ENCODE assay signal across 21 mouse cellular contexts in the genomic region with DNA sequence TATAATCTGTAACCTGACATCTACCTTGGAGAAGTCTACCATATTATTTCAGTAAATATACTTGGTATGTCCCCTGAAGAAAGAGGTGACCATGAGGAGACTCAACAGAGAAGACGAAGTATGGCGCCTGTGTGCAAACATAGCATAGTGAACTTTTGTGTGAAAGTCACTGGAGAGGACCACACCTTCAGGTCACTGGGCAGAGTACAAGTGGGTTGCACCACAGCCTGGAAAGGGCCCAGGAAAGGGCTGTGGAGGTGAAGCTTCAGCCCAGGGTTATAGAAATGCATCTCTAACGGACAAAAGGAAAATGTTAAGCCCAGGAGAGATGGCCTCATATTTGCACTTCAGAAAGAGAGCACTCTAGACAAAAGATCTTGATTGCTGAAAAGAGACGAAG.
DNase-seq lines count a peak whose midpoint lies in the region; ATAC-seq and TF ChIP-seq lines count a peak whose summit lies in the region.
"Had no signal": no experiment of that assay in that cellular context is flagged by ENCODE, and none has a peak within 500 bp of the region (broad histone marks: within the 10 kb centered on the region; RNA-seq: fewer than 3 reads in every experiment).

No protein-coding gene starts in this region.

- DNase-seq in liver, adult 2 months (ENCODE audit: extremely low read depth, low read depth, low spot score): peak; percentile 84
- no peak for DNase-seq in liver
- peak; percentile 51 for DNase-seq in liver, postnatal 0 days
- DNase-seq in liver, embryonic 11.5 days (ENCODE audit: low spot score): no peak
- DNase-seq: adrenal gland, adult 2 months; adrenal gland, adult 8-10 months; adrenal gland, postnatal 10 days; adrenal gland, postnatal 14 days; adrenal gland, postnatal 25 days; adrenal gland, postnatal 36 days; B cell, adult 2 months; cerebellum, adult 11 months; cerebellum, adult 11-12 months; cerebellum, adult 18-20 months had no signal

- peaks cover 9% of the 10 kb centered on the region; the same call in 1 of the 2 replicates for H3K4me1 ChIP-seq in liver, adult 2 months (ENCODE audit: control insufficient read depth, insufficient read depth, low read length)
- H3K4me1 ChIP-seq in liver, embryonic 12.5 days: no peaks in the 10 kb centered on the region
- no peaks in the 10 kb centered on the region for H3K4me1 ChIP-seq in liver, embryonic 16.5 days (ENCODE audit: control insufficient read depth, low read depth, low read length)
- 0 out of 2 replicates have a peak, but pooled peaks cover 12% of the 10 kb centered on the region for H3K4me1 ChIP-seq in liver, postnatal 0 days (ENCODE audit: insufficient read depth)
- no peaks in the 10 kb centered on the region for H3K4me1 ChIP-seq in liver, embryonic 11.5 days (replicated peaks; ENCODE audit: control insufficient read depth, insufficient read depth, low read length)

- no peak for TF ChIP-seq POLR2A in liver, adult 2 months (IDR thresholded peaks at IDR 0.05; ENCODE audit: extremely low read depth, insufficient read depth, low read length)

- WGBS in liver, adult 2 months: 41% methylated on average over 4 of the region's 4 CpGs
- 66% methylated on average over 4 of the region's 4 CpGs for WGBS in liver, embryonic 12.5 days (ENCODE audit: insufficient replicate concordance)
- 67% methylated on average over 4 of the region's 4 CpGs for WGBS in liver, embryonic 16.5 days (ENCODE audit: insufficient replicate concordance)
- 71% methylated on average over 4 of the region's 4 CpGs for WGBS in liver, postnatal 0 days (ENCODE audit: insufficient replicate concordance)
- WGBS in liver, embryonic 11.5 days: 84% methylated on average over 4 of the region's 4 CpGs

- no peaks in the 10 kb centered on the region for H3K79me2 ChIP-seq in liver, adult 2 months (ENCODE audit: control insufficient read depth, insufficient read depth, low read length)

- no peak for TF ChIP-seq CTCF in liver, adult 2 months (IDR thresholded peaks at IDR 0.05; ENCODE audit: low read depth, low read length)
- no peak for TF ChIP-seq CTCF in liver, postnatal 0 days (IDR thresholded peaks at IDR 0.05; ENCODE audit: low read depth)

- no peak overlapping the region for H3K9ac ChIP-seq in liver, adult 2 months (ENCODE audit: low read depth, low read length)
- no peak overlapping the region for H3K9ac ChIP-seq in liver, embryonic 12.5 days
- H3K9ac ChIP-seq in liver, embryonic 16.5 days (ENCODE audit: low read depth, low read length): no peak overlapping the region
- no peak overlapping the region for H3K9ac ChIP-seq in liver, postnatal 0 days (replicated peaks)
- no peak overlapping the region for H3K9ac ChIP-seq in liver, embryonic 11.5 days (ENCODE audit: low read depth, low read length)

- no peaks in the 10 kb centered on the region for H3K27me3 ChIP-seq in liver, adult 2 months (ENCODE audit: control insufficient read depth, insufficient read depth, low read length)
- H3K27me3 ChIP-seq in liver, embryonic 12.5 days (replicated peaks): no peaks in the 10 kb centered on the region
- H3K27me3 ChIP-seq in liver, embryonic 16.5 days (ENCODE audit: control insufficient read depth, insufficient read depth, low read depth, low read length): no peaks in the 10 kb centered on the region
- H3K27me3 ChIP-seq in liver, postnatal 0 days (ENCODE audit: insufficient read depth, low read length): no peaks in the 10 kb centered on the region
- no peaks in the 10 kb centered on the region for H3K27me3 ChIP-seq in liver, embryonic 11.5 days (replicated peaks; ENCODE audit: control insufficient read depth, insufficient read depth, low read length)
- H3K27me3 ChIP-seq: CH12.LX, Patski had no signal

- H3K9me3 ChIP-seq in liver, embryonic 12.5 days (replicated peaks): no peaks in the 10 kb centered on the region
- H3K9me3 ChIP-seq in liver, embryonic 16.5 days (replicated peaks; ENCODE audit: control insufficient read depth, low read length): no peaks in the 10 kb centered on the region
- H3K9me3 ChIP-seq in liver, postnatal 0 days (ENCODE audit: low read length): no peaks in the 10 kb centered on the region
- no peaks in the 10 kb centered on the region for H3K9me3 ChIP-seq in liver, embryonic 11.5 days (ENCODE audit: control insufficient read depth, low read length)
- H3K9me3 ChIP-seq: G1E had no signal

- H3K36me3 ChIP-seq in liver, adult 2 months (ENCODE audit: control insufficient read depth, insufficient read depth, low read length): no peaks in the 10 kb centered on the region
- H3K36me3 ChIP-seq in liver, embryonic 12.5 days: no peaks in the 10 kb centered on the region
- H3K36me3 ChIP-seq in liver, embryonic 16.5 days (ENCODE audit: control insufficient read depth, insufficient read depth): no peaks in the 10 kb centered on the region
- H3K36me3 ChIP-seq in liver, postnatal 0 days (replicated peaks; ENCODE audit: insufficient read depth, low read length): no peaks in the 10 kb centered on the region
- H3K36me3 ChIP-seq in liver, embryonic 11.5 days (ENCODE audit: control insufficient read depth, insufficient read depth, low read length): no peaks in the 10 kb centered on the region
- H3K36me3 ChIP-seq: G1E had no signal

- H3K27ac ChIP-seq in liver, adult 2 months (replicated peaks; ENCODE audit: insufficient read depth, low read depth, low read length): no peak overlapping the region
- H3K27ac ChIP-seq in liver, embryonic 12.5 days: no peak overlapping the region
- H3K27ac ChIP-seq in liver, embryonic 16.5 days (ENCODE audit: low read length): no peak overlapping the region
- H3K27ac ChIP-seq in liver, postnatal 0 days (ENCODE audit: low read depth): no peak overlapping the region
- H3K27ac ChIP-seq in liver, embryonic 11.5 days (ENCODE audit: low read depth, low read length): no peak overlapping the region

- no peak overlapping the region for H3K4me3 ChIP-seq in liver, adult 2 months (ENCODE audit: insufficient read depth, low read depth, low read length)
- H3K4me3 ChIP-seq in liver, embryonic 12.5 days: no peak overlapping the region
- H3K4me3 ChIP-seq in liver, embryonic 16.5 days (ENCODE audit: low read depth, low read length): no peak overlapping the region
- H3K4me3 ChIP-seq in liver, postnatal 0 days (ENCODE audit: low read depth, low read length): no peak overlapping the region
- no peak overlapping the region for H3K4me3 ChIP-seq in liver, embryonic 11.5 days (ENCODE audit: low read depth, low read length)

- TF ChIP-seq EP300 in liver, postnatal 0 days (IDR thresholded peaks at IDR 0.05; ENCODE audit: low read depth): no peak

- ATAC-seq in liver, embryonic 12.5 days: no peak
- ATAC-seq in liver, embryonic 16.5 days (ENCODE audit: low read depth): peak; percentile 48; the same call in 1 of the 2 replicates
- peak; percentile 62; the same call in 1 of the 2 replicates for ATAC-seq in liver, postnatal 0 days
- no peak for ATAC-seq in liver, embryonic 11.5 days (replicated peaks; ENCODE audit: low FRiP score)
- ATAC-seq: activated CD4-positive, CD25-positive, alpha-beta regulatory T cell, adult 4 months; CD4-positive, CD25-positive, alpha-beta regulatory T cell, adult 4 months; Patski had no signal

- H3K4me2 ChIP-seq in liver, embryonic 12.5 days: no peak overlapping the region
- no peak overlapping the region for H3K4me2 ChIP-seq in liver, embryonic 16.5 days (ENCODE audit: low read depth, low read length)
- no peak overlapping the region for H3K4me2 ChIP-seq in liver, postnatal 0 days (ENCODE audit: low read depth, low read length)
- no peak overlapping the region for H3K4me2 ChIP-seq in liver, embryonic 11.5 days

Comparison
In these comparisons a context has a peak if more than half of its experiments do, and no peak if none do; other contexts are left out.
1. DNase-seq: peak in liver, adult 2 months (single experiment) and liver, postnatal 0 days (single experiment); none in liver (single experiment) and liver, embryonic 11.5 days (single experiment).
2. ATAC-seq: peak in liver, embryonic 16.5 days (single experiment) and liver, postnatal 0 days (single experiment); none in liver, embryonic 12.5 days (single experiment) and liver, embryonic 11.5 days (single experiment).